Mouse (Mus musculus): ENCODE results near the gene Syngr2.
"Not testable (repeated sequence)": the region's sequence is repeated elsewhere in the genome, so short reads cannot be mapped to it uniquely, and the experiment has no call there.

Gene Syngr2

DNA sequence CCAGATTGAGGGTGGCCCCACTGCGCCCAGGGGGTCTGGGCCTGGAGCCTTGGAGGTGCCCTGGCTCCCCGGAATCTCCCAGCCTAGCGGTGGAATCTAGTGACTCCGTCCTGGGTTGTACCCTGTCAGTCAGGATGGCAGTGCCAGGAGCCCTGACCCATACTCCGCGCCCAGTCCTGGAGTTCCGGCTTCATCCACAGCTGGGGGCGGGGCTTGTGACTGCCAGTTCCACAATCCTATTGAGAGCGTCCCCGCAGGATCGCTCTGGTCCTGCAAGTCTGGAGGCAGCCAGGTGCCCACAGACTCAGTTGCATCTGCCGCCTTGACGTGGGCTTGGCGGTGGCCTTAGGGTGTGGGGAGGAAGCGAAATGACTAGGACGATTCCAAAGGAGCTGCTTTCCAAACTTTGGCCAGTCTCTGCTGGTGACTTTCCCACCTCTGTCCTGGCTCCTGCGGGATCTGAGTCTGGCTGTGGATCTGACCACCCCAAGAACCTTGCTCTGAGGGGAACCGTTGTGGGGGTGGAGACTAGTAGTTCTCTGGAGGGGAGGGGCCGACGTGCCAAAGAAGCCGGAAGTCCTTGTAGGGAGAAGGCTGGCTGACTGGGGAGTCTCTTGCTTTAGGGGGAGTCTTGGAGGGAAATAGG lies 1.1 kb downstream of the Syngr2 start:
- peak; percentile 86 for DNase-seq (ENCODE audit: low spot score)

GRCm38 (mm10) chr11:117813867-117814266 lies 4.4 kb downstream of the Syngr2 start:
- no peak for DNase-seq (ENCODE audit: low spot score)

DNA sequence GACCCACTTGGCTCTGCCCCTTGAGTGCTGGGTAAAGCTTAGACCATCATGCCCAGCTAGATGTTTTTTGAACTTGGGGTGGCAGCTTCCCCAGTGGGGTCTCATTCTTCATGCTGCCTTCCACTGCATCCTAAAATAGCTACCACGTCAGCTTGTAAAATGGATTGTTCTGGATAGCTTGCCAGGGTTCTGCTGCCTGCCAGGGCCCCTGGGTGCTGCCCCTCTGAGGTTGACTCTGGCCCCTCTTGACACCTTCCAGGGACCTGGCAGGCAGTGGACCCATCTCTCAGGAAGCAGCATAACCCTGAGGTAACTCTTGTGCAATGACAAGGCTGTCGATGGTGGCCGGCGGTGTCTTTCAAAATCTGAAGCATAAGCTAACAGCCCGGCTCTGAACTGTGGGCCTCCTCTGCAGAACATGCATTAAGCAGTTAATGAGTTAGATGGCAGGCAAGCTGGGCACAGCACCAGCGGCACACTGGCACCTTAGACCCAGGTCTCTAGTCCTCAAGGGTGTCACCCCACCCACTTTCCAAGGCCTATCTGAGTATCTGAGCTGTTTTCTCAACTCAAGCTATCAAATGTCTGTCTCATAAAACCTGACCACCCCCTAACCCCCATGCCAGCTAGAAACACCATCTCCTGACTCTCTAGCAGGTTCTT lies 5.4 kb downstream of the Syngr2 start:
- DNase-seq (ENCODE audit: low spot score): no peak

DNA sequence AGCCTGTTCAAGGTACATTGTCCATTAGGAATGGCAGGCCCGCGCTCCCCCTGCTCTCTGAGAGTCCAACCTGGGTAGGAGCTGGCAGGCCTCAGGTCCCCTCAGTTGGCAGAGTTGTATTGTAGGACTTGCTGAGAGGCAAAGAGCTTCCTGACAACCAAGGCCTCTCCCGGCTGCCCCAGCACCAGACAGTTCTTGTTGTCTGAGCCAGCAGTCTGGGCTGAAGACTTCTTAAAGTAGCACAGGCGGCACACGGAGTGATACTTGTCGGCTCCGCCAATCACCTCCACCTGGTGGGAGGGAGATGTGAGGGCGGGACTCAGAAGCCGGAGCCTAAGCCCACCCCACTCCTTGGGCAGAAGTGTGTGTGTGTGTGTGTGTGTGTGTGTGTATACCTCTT lies 6.4 kb downstream of the Syngr2 start:
- DNase-seq (ENCODE audit: low spot score): not testable (repeated sequence)

- DNase-seq (ENCODE audit: low spot score): no peak
Measured at GRCm38 (mm10) chr11:117816389-117816996, 7.0 kb downstream of the Syngr2 start.

- DNase-seq (ENCODE audit: low spot score): no peak
Measured at GRCm38 (mm10) chr11:117819095-117819494, 9.6 kb downstream of the Syngr2 start.

GRCm38 (mm10) chr11:117820173-117820572 lies 10.7 kb downstream of the Syngr2 start:
- no peak for DNase-seq (ENCODE audit: low spot score)

- DNase-seq (ENCODE audit: low spot score): no peak
Measured at GRCm38 (mm10) chr11:117821868-117822267, 12.4 kb downstream of the Syngr2 start.

GRCm38 (mm10) chr11:117822728-117823241 lies 13.3 kb downstream of the Syngr2 start:
- no peak for DNase-seq (ENCODE audit: low spot score)

GRCm38 (mm10) chr11:117823411-117823810 lies 13.9 kb downstream of the Syngr2 start:
- no peak for DNase-seq (ENCODE audit: low spot score)

GRCm38 (mm10) chr11:117824060-117824969 lies 14.8 kb downstream of the Syngr2 start:
- DNase-seq (ENCODE audit: low spot score): peak; percentile 78

DNA sequence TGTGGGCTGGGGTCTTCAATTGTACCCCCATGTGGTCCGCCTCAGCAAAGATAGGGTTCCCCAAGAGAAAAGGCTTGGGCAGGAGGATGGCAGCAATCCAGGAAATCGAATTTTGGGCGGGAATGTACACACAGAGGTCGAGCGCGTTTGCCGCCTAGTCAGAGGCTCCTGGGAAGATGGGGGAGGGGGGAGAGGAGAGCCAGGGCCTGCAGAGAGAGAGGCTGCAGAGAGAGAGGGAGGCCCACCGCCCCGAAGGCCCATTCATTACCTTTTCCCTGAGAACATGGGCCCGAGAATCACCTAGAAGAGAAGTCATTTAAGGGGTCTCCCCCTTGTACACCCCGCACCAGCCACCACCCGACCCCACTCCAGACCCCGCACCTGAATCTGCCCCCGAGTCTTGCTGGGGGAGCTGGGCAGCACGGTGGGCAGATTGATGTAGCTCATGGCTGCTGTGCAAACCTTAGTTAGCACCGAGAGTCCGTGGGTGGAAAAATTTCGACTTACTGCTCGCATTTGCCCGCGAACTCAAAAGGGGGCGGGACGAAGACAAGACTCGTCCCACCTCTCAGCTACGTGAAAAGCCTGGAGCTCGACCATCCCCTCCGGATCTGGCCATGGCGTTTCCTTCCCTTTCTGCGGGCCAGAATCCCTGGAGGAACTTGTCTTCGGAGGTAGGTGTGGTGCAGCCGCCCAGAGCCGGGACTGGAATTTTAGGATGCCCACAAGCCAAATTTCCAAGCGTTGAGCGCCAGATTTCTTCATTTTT lies 16.0 kb downstream of the Syngr2 start, which contains the start of the genes Afmid and Tk1:
TSS of gene Afmid (plus strand) at position 592 of the 769 bp plus-strand sequence.
TSS of gene Tk1 (minus strand) at position 760 of the 769 bp plus-strand sequence.
- peak; percentile 66 for DNase-seq (ENCODE audit: low spot score)

GRCm38 (mm10) chr11:117826164-117826563 lies 16.7 kb downstream of the Syngr2 start:
- DNase-seq (ENCODE audit: low spot score): no peak

GRCm38 (mm10) chr11:117826916-117827315 lies 17.4 kb downstream of the Syngr2 start:
- no peak for DNase-seq (ENCODE audit: low spot score)

- DNase-seq (ENCODE audit: low spot score): no peak
Measured at GRCm38 (mm10) chr11:117827386-117827785, 17.9 kb downstream of the Syngr2 start.

GRCm38 (mm10) chr11:117828149-117828887 lies 18.9 kb downstream of the Syngr2 start:
- DNase-seq (ENCODE audit: low spot score): peak; percentile 40

GRCm38 (mm10) chr11:117828888-117829604 lies 19.6 kb downstream of the Syngr2 start:
- peak; percentile 41 for DNase-seq (ENCODE audit: low spot score)

GRCm38 (mm10) chr11:117829671-117830215 lies 20.3 kb downstream of the Syngr2 start:
- DNase-seq (ENCODE audit: low spot score): no peak

DNA sequence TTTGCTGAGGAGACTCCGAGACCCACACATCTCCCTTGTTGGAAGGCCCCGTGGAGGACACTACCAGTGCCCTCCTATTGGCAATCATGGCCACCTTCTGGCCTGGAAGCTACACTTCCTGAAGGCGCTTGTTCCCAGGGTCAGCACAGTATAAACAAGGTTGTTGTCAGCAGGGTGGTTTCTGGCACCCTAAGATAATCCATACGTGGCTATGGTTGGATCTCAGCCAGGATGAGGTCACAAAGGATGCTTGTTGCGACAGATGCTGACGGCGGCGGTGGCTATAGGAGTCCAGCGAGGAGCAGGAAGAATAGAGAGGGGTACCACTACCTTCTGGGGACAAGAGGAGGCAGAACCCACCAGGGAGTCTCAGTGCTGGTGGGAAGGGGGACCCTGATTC lies 20.9 kb downstream of the Syngr2 start:
- DNase-seq (ENCODE audit: low spot score): no peak

All from ovary, postnatal 36 days (tissue).